Mouse (Mus musculus) brown adipose tissue, adult 24 weeks (tissue): ENCODE results near the gene Pknox1. TPM values are rescaled to one million over a fixed set of nuclear protein-coding genes. Genes with fewer than 3 reads are reported as not detected.

ENCODE experiments used
- H3K27ac ChIP-seq: fragments of 200-500 bp; replicated peaks from 2 replicates; pipeline ENCODE4 v1.5.1; 2012; ENCODE audit warnings: low read depth, mild to moderate bottlenecking, low read length
- H3K4me1 ChIP-seq: fragments of 200-500 bp; 2 replicates; pipeline ENCODE4 v1.6.1; 2012; ENCODE audit warnings: low read length, mixed read lengths; ENCODE audit not compliant: control insufficient read depth, insufficient read depth, insufficient read length
- H3K4me3 ChIP-seq: fragments of 200-500 bp; 2 replicates; pipeline ENCODE4 v1.5.1; 2012; ENCODE audit warnings: low read depth, mild to moderate bottlenecking, low read length, moderate library complexity; ENCODE audit not compliant: insufficient read depth
- polyA plus RNA-seq: library from polyadenylated mRNA; stranded (reverse); fragments of >200 nt; gene quantifications from 2 replicates; pipeline ENCODE4 v1.2.4, GENCODE M21; 2012; ENCODE audit not compliant: missing spikeins, insufficient read depth, insufficient read length

Pknox1 gene
- polyA plus RNA-seq, 1 experiment = 7.0 TPM

GRCm38 (mm10) chr17:31637866-31638570 lies 73.5 kb downstream of the Pknox1 start:
- Histone ChIP-seq H3K4me1 (peaks cover 7% of the 10 kb centered on the region; the same call in 1 of the 2 replicates), H3K4me3 (no peak overlapping the region), H3K27ac (no peak overlapping the region)

GRCm38 (mm10) chr17:31639651-31640050 lies 75.1 kb downstream of the Pknox1 start:
- Histone ChIP-seq H3K4me3 (no peak overlapping the region), H3K4me1 (peaks cover 7% of the 10 kb centered on the region; the same call in 1 of the 2 replicates), H3K27ac (no peak overlapping the region)

- 0 out of 2 replicates have a peak, but pooled peaks cover 2% of the 10 kb centered on the region for H3K4me1 ChIP-seq
- no peak overlapping the region for H3K4me3 ChIP-seq
- H3K27ac ChIP-seq = no peak overlapping the region
Measured at GRCm38 (mm10) chr17:31642331-31642730, 77.8 kb downstream of the Pknox1 start.

GRCm38 (mm10) chr17:31642913-31643312 lies 78.4 kb downstream of the Pknox1 start:
- Histone ChIP-seq H3K27ac (no peak overlapping the region), H3K4me3 (no peak overlapping the region), H3K4me1 (no peaks in the 10 kb centered on the region)

- no peak overlapping the region for H3K27ac ChIP-seq
Measured at GRCm38 (mm10) chr17:31646199-31647002, 81.9 kb downstream of the Pknox1 start.

GRCm38 (mm10) chr17:31652152-31652551 lies 87.6 kb downstream of the Pknox1 start:
- Histone ChIP-seq H3K4me1 (peaks cover 6% of the 10 kb centered on the region), H3K4me3 (no peak overlapping the region), H3K27ac (no peak overlapping the region)

More at GRCm38 (mm10) chr17:31646199-31647002, 81.9 kb downstream of the Pknox1 start:
- Histone ChIP-seq H3K4me1 (no peaks in the 10 kb centered on the region), H3K4me3 (no peak overlapping the region)

GRCm38 (mm10) chr17:31653277-31653676 lies 88.7 kb downstream of the Pknox1 start:
- Histone ChIP-seq H3K27ac (no peak overlapping the region), H3K4me3 (no peak overlapping the region), H3K4me1 (peaks cover 9% of the 10 kb centered on the region)

- no peak overlapping the region; the same call in 1 of the 2 replicates for H3K27ac ChIP-seq
- H3K4me3 ChIP-seq = no peak overlapping the region
- peaks cover 9% of the 10 kb centered on the region for H3K4me1 ChIP-seq
Measured at GRCm38 (mm10) chr17:31655366-31655765, 90.8 kb downstream of the Pknox1 start.

- Histone ChIP-seq H3K27ac (no peak overlapping the region), H3K4me3 (no peak overlapping the region), H3K4me1 (peaks cover 9% of the 10 kb centered on the region)
Measured at GRCm38 (mm10) chr17:31656682-31657081, 92.1 kb downstream of the Pknox1 start.

Other genes starting within 250 kb of the Pknox1 start
- 0.99 and 2.5 TPM in 2 replicates for gene Pde9a, start 178.5 kb upstream of the Pknox1 start, polyA plus RNA-seq
- gene Wdr4, start 44.8 kb upstream of the Pknox1 start, polyA plus RNA-seq = 7.0 and 15.9 TPM in 2 replicates
- gene Ndufv3, start 44.6 kb upstream of the Pknox1 start, polyA plus RNA-seq = 1,109 and 1,394 TPM in 2 replicates
- gene Cbs, start 72.5 kb downstream of the Pknox1 start, polyA plus RNA-seq = 1.1 TPM in 1 of 2 replicates, not detected in the other
- gene U2af1, start 94.2 kb downstream of the Pknox1 start, polyA plus RNA-seq = 49.0 and 55.5 TPM in 2 replicates
- gene Cryaa, start 113.1 kb downstream of the Pknox1 start, polyA plus RNA-seq = not detected in 2 replicates